8 mouse cellular contexts compared by ENCODE assay signal in genomic region chr17:64397254-64397897, GRCm38 (mm10).
A peak's percentile ranks its signal among the peaks of the same experiment; 100 is the strongest.
DNase-seq lines count a peak whose midpoint lies in the region; ATAC-seq lines count a peak whose summit lies in the region.

No protein-coding gene starts in this region.

- peak; percentile 6 to 18 for DNase-seq in heart, adult 18-20 months
- DNase-seq in heart, postnatal 25 days (ENCODE audit: low spot score), result no peak
- DNase-seq in kidney, postnatal 36 days, result peak; percentile 15 to 19
- no peak for DNase-seq in layer of hippocampus, adult 11-12 months (ENCODE audit: low spot score)
- no peak for DNase-seq in thymus, postnatal 10 days (ENCODE audit: low spot score in 2 of 2)

- peak overlapping the region; percentile 40 for H3K4me2 ChIP-seq in heart, embryonic 14.5 days (ENCODE audit: low read length)

- 0 out of 4 replicates have a peak overlapping the region, but pooled peaks of 1 of the 2 experiments have one; percentile 14 for H3K27ac ChIP-seq in heart, embryonic 14.5 days (replicated peaks in 1 of 2; ENCODE audit: control insufficient read depth in 1 of 2, insufficient read depth in 1 of 2, low read depth in 2 of 2, low read length in 2 of 2)

- no peak overlapping the region for H3K4me3 ChIP-seq in heart, embryonic 14.5 days (ENCODE audit: control insufficient read depth in 1 of 2, insufficient read depth in 1 of 2, low read depth in 1 of 2, low read length in 2 of 2)

- 35% methylated on average over 12 of the region's 12 CpGs for WGBS in heart, embryonic 14.5 days

- intact Hi-C loops in heart, postnatal 25 days (cut with DNase I), result no loop called here

- no peaks in the 10 kb centered on the region; a peak in 2 of 4 replicates for H3K4me1 ChIP-seq in heart, embryonic 14.5 days (ENCODE audit: control insufficient read depth in 2 of 2, insufficient read depth in 2 of 2, low read length in 2 of 2)

- H3K9me3 ChIP-seq in heart, embryonic 14.5 days (ENCODE audit: control insufficient read depth, low read length), result no peaks in the 10 kb centered on the region

- no peak for ATAC-seq in heart, embryonic 14.5 days (ENCODE audit: insufficient number of reproducible peaks, insufficient read depth, low FRiP score, low read depth)
- ATAC-seq in megakaryocyte, adult 5-6 weeks (ENCODE audit: poor library complexity, severe bottlenecking), result peak; percentile 69
- no peak for ATAC-seq in cerebellum, adult (ENCODE audit: insufficient number of reproducible peaks, low FRiP score, low TSS enrichment)

- H3K36me3 ChIP-seq in heart, embryonic 14.5 days (ENCODE audit: control insufficient read depth, insufficient read depth, low read length), result no peaks in the 10 kb centered on the region

- no peaks in the 10 kb centered on the region for H3K27me3 ChIP-seq in heart, embryonic 14.5 days (ENCODE audit: control insufficient read depth, insufficient read depth, low read length)

- no peak overlapping the region; the same call in 1 of the 2 replicates for H3K9ac ChIP-seq in heart, embryonic 14.5 days (ENCODE audit: low read length)

Comparison
In these comparisons a context has a peak if more than half of its experiments do, and no peak if none do; other contexts are left out.
1. DNase-seq: peak in heart, adult 18-20 months (2 of 2) and kidney, postnatal 36 days (2 of 2); none in heart, postnatal 25 days (single experiment), layer of hippocampus, adult 11-12 months (single experiment) and thymus, postnatal 10 days (0 of 2).